20 mouse cellular contexts compared by ENCODE assay signal in the genomic region with DNA sequence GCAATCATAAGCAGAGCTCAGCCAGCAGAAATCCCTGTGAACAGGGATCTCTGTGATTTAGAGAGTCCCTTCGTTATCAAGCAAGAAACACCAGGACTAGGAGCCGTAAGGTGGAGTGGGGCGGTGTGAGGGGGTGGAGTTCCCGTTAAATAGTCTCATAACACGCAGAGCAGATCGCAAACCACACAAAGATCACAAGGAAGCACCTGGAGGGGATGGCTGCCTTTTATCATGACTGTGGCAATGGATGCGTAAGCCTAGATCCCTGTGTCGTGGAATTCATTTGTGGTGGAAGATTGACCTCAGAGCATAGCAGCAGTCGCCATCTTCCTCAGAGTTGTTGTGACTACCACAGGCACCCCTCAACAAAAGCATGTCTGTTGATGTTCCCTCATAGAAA.
DNase-seq lines count a peak whose midpoint lies in the region.
"Had no signal": no experiment of that assay in that cellular context is flagged by ENCODE, and none has a peak within 500 bp of the region (broad histone marks: within the 10 kb centered on the region; RNA-seq: fewer than 3 reads in every experiment).

No protein-coding gene starts in this region.

- peak; percentile 62 for DNase-seq in thymus, postnatal 0 days (ENCODE audit: low spot score)
- DNase-seq in thymus, postnatal 4 days: no peak
- DNase-seq in T-cell, adult 2 months (ENCODE audit: low spot score): peak; percentile 69
- DNase-seq in induced T-regulatory cell, adult 2 months (ENCODE audit: low read depth): peak; percentile 73
- DNase-seq in frontal cortex, postnatal 10 days (ENCODE audit: low spot score in 2 of 2): no peak
- DNase-seq in kidney, postnatal 10 days: no peak
- no peak for DNase-seq in urinary bladder, postnatal 36 days (ENCODE audit: low spot score in 2 of 2)
- no peak for DNase-seq in gastrocnemius, adult 18-20 months (ENCODE audit: low spot score)
- DNase-seq: adrenal gland, adult 2 months; cerebellum, adult 2 months; cerebellum, postnatal 14 days; gastrocnemius, postnatal 25 days; heart, adult 18-20 months; heart, postnatal 36 days; kidney, postnatal 25 days; liver, embryonic 13.5 days; lung, embryonic 14.5 days; lung, postnatal 14 days; retina, postnatal 1 day; thymus, adult 2 months had no signal

Comparison
In these comparisons a context has a peak if more than half of its experiments do, and no peak if none do; other contexts are left out.
1. DNase-seq: peak in thymus, postnatal 0 days (single experiment), T-cell, adult 2 months (single experiment) and induced T-regulatory cell, adult 2 months (single experiment); none in thymus, postnatal 4 days (single experiment), frontal cortex, postnatal 10 days (0 of 2), kidney, postnatal 10 days (single experiment), urinary bladder, postnatal 36 days (0 of 2) and gastrocnemius, adult 18-20 months (single experiment).